Mouse (Mus musculus) liver, embryonic 16.5 days (tissue): ENCODE measurements around the gene Plb1. TPM values are rescaled to one million over a fixed set of nuclear protein-coding genes. Genes with fewer than 3 reads are reported as not detected.

ENCODE experiments used
- ATAC-seq: fragments of 200-750 bp; cut with Nextera tagmentation; 2 replicates; pipeline ENCODE4 v1.8.0; 2017; ENCODE audit warnings: low read depth, mild to moderate bottlenecking, moderate number of reproducible peaks, moderate library complexity
- H3K27ac ChIP-seq: fragments of 300-500 bp; sonication (generic); 2 replicates; pipeline ENCODE4 v1.5.1; 2014; ENCODE audit warnings: mild to moderate bottlenecking, low read length
- H3K27me3 ChIP-seq: fragments of 300-500 bp; sonication (generic); 2 replicates; pipeline ENCODE4 v1.6.1; 2014; ENCODE audit warnings: low read depth, low read length, mixed read lengths; ENCODE audit not compliant: control insufficient read depth, insufficient read depth
- H3K36me3 ChIP-seq: fragments of 300-500 bp; sonication (generic); 2 replicates; pipeline ENCODE4 v1.6.1; 2014; ENCODE audit warnings: mild to moderate bottlenecking; ENCODE audit not compliant: control insufficient read depth, insufficient read depth
- H3K4me1 ChIP-seq: fragments of 300-500 bp; sonication (generic); 2 replicates; pipeline ENCODE4 v1.6.1; 2014; ENCODE audit warnings: low read depth, low read length, mixed read lengths; ENCODE audit not compliant: control insufficient read depth
- H3K4me2 ChIP-seq: fragments of 300-500 bp; sonication (generic); 2 replicates; pipeline ENCODE4 v1.6.1; 2014; ENCODE audit warnings: low read depth, low read length, mixed read lengths
- H3K4me3 ChIP-seq: fragments of 300-500 bp; sonication (generic); 2 replicates; pipeline ENCODE4 v1.5.1; 2014; ENCODE audit warnings: low read depth, mild to moderate bottlenecking, low read length
- H3K9ac ChIP-seq: fragments of 300-500 bp; sonication (generic); 2 replicates; pipeline ENCODE4 v1.6.1; 2014; ENCODE audit warnings: low read depth, low read length
- H3K9me3 ChIP-seq: fragments of 300-500 bp; sonication (generic); replicated peaks from 2 replicates; pipeline ENCODE4 v1.6.1; 2016; ENCODE audit warnings: low read length; ENCODE audit not compliant: control insufficient read depth
- WGBS: fragments of 180-500 bp; shearing (Covaris S2); extraction: QIAGEN DNeasy Blood & Tissue Kit; methylation state at CpG from one replicate; pipeline ENCODE4 v1.1.7; 2014; ENCODE audit not compliant: insufficient replicate concordance; 5-methylcytosine and 5-hydroxymethylcytosine counted together
- polyA plus RNA-seq: library from polyadenylated mRNA; unstranded; fragments of >200 nt; fragmentation: Nextera tagmentation; extraction: Ambion mirVana; gene quantifications from 2 replicates; pipeline ENCODE4 v1.2.1, GENCODE M21; 2015

Gene Plb1
- polyA plus RNA-seq, 1 experiment from 2014 or later, result 0.35 TPM

DNA sequence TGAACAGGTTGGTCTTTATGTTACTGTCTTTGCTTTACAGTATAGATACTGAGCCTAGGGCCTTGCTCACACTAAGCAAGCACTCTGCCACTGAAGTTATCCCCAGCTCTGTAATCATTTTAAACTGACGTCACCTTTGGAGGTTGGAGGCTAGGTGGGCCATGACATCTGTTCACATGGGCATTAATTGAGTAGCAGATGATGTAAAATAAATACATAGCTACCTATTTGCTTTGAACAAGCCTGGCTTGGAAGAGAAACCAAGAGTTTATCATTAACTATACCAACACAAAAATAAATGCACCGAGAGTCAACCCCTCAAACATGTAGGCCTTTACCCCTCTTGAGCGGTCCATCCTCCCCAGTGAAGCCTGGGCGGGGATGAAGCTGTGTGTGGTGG lies 76.1 kb downstream of the Plb1 start:
- no peaks in the 10 kb centered on the region for H3K27me3 ChIP-seq
- H3K4me2 ChIP-seq, result no peak overlapping the region
- 51% methylated on average over 4 of the region's 4 CpGs for whole genome bisulfite sequencing
- H3K27ac ChIP-seq, result no peak overlapping the region
- H3K4me3 ChIP-seq, result no peak overlapping the region
- ATAC-seq, result peak; percentile 9; the same call in 1 of the 2 replicates
- no peaks in the 10 kb centered on the region for H3K4me1 ChIP-seq
- H3K9me3 ChIP-seq, result no peaks in the 10 kb centered on the region
- no peak overlapping the region for H3K9ac ChIP-seq
- no peaks in the 10 kb centered on the region for H3K36me3 ChIP-seq

DNA sequence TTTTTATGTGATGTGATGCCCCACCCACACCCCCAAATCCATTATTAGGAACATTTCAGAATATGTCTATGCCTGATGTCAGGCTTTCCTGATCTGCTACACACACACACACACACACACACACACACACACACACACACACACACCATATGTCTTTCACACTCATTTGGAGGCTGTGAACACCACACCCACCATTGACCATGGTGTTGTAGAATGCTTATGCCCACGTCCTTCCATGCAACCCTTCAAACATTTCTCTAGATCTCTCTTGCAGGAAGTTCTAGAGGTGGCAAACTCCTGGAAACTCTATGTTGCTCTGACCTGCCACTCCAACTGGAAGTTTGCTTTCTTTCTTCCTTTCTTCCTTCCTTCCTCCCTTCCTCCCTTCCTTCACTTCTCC lies 77.2 kb downstream of the Plb1 start:
- no peak for ATAC-seq
- Histone ChIP-seq H3K9me3 (no peaks in the 10 kb centered on the region), H3K27ac (no peak overlapping the region), H3K4me1 (no peaks in the 10 kb centered on the region), H3K27me3 (no peaks in the 10 kb centered on the region), H3K4me2 (no peak overlapping the region), H3K36me3 (no peaks in the 10 kb centered on the region), H3K9ac (no peak overlapping the region), H3K4me3 (no peak overlapping the region)
- 26% methylated on average over 1 of the region's 1 CpGs for WGBS

DNA sequence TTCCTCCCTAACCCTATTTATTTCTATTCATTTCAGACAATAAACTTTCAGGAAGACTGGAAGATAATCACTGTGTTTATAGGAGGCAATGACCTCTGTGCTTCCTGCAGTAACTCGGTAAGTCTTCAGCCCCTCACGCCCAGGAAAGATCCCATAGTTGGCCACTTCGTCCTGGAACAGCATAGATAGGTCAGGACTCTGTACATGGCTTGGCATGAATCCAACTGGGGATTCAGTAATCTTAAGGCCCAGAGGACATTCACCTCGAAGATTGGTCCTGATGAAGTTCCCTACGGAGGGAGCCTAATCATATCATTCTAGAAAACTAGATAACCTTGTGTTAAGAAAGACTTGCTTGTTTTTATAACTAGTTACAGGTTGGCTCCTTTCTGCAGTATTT lies 78.3 kb downstream of the Plb1 start:
- Histone ChIP-seq H3K9me3 (no peaks in the 10 kb centered on the region), H3K36me3 (no peaks in the 10 kb centered on the region), H3K4me1 (no peaks in the 10 kb centered on the region), H3K4me3 (no peak overlapping the region), H3K4me2 (no peak overlapping the region), H3K27ac (no peak overlapping the region), H3K9ac (no peak overlapping the region), H3K27me3 (no peaks in the 10 kb centered on the region)
- 45% methylated on average over 5 of the region's 5 CpGs for WGBS
- ATAC-seq, result no peak

DNA sequence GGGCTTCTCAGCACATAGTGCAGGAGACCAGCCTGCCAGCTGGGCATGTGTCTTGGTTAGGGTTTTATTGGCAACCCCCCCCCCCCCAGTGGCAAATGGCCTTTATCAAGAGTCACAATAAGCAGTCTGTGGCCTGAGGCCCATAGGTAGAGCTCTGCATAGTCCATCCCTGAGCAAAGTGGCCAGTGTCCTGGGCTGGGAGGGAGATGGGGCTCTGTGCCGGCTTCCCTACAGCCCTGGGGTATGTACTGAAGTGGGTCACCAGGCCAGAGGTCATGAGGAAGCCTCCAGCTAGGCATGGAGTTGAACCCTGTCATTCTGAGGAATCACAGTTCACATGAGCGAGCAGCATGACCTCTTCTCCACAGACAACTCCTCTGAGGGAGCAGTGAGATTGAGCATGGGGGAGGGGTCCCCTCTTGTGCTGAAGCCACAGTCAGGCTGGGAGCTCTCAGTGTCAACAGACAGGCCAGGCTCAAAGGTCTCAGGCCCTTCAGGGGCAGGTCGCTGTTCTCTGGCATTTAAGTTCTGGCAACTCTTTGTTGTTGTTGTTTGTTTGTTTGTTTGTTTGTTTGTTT lies 79.2 kb downstream of the Plb1 start:
- Histone ChIP-seq H3K36me3 (no peaks in the 10 kb centered on the region), H3K27me3 (no peaks in the 10 kb centered on the region), H3K4me2 (no peak overlapping the region), H3K9ac (no peak overlapping the region), H3K27ac (no peak overlapping the region), H3K4me1 (no peaks in the 10 kb centered on the region), H3K4me3 (no peak overlapping the region), H3K9me3 (no peaks in the 10 kb centered on the region)
- peak; percentile 39; the same call in 1 of the 2 replicates for ATAC-seq
- 52% methylated on average over 3 of the region's 3 CpGs for WGBS

- H3K4me1 ChIP-seq, result no peaks in the 10 kb centered on the region
- no peak overlapping the region for H3K27ac ChIP-seq
- H3K4me2 ChIP-seq, result no peak overlapping the region
- no peaks in the 10 kb centered on the region for H3K27me3 ChIP-seq
- no peaks in the 10 kb centered on the region for H3K9me3 ChIP-seq
- H3K36me3 ChIP-seq, result no peaks in the 10 kb centered on the region
- WGBS, result 35% methylated on average over 6 of the region's 6 CpGs
- ATAC-seq, result no peak
- no peak overlapping the region for H3K9ac ChIP-seq
- no peak overlapping the region for H3K4me3 ChIP-seq
Observed at GRCm38 (mm10) chr5:32313671-32314070, 81.2 kb downstream of the Plb1 start.

DNA sequence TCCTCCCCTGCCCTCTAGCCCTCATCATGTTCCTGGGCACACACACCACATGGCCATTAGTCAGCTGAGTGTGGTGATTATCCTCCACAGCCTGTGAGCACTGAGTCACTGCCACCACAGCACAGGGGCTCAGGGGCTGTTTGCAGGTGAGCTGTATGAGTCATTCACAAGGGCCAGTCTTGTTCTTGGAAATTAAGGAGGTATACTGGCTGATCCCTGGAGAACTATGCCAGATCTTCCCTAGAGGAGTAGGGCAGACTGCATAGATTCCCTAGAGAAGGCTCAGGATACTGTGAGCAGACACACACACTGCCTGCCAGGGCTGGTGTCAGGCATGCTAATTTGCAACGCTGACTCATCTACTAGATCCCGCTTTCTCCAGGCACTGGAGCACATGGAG lies 82.2 kb downstream of the Plb1 start:
- H3K36me3 ChIP-seq, result no peaks in the 10 kb centered on the region
- H3K4me3 ChIP-seq, result no peak overlapping the region
- H3K9me3 ChIP-seq, result no peaks in the 10 kb centered on the region
- ATAC-seq, result no peak
- no peak overlapping the region for H3K9ac ChIP-seq
- H3K27me3 ChIP-seq, result no peaks in the 10 kb centered on the region
- H3K4me2 ChIP-seq, result no peak overlapping the region
- WGBS, result 45% methylated on average over 2 of the region's 2 CpGs
- H3K4me1 ChIP-seq, result no peaks in the 10 kb centered on the region
- no peak overlapping the region for H3K27ac ChIP-seq

- H3K9me3 ChIP-seq, result no peaks in the 10 kb centered on the region
- H3K4me1 ChIP-seq, result no peaks in the 10 kb centered on the region
- no peak for ATAC-seq
- no peaks in the 10 kb centered on the region for H3K36me3 ChIP-seq
- H3K27me3 ChIP-seq, result no peaks in the 10 kb centered on the region
- H3K4me3 ChIP-seq, result no peak overlapping the region
- no peak overlapping the region for H3K9ac ChIP-seq
- no peak overlapping the region for H3K4me2 ChIP-seq
- H3K27ac ChIP-seq, result no peak overlapping the region
- WGBS, result 36% methylated on average over 7 of the region's 7 CpGs
Observed at GRCm38 (mm10) chr5:32322146-32322811, 89.8 kb downstream of the Plb1 start.

GRCm38 (mm10) chr5:32328139-32328538 lies 95.6 kb downstream of the Plb1 start:
- Histone ChIP-seq H3K9ac (no peak overlapping the region), H3K4me2 (no peak overlapping the region), H3K27ac (no peak overlapping the region), H3K27me3 (no peaks in the 10 kb centered on the region), H3K4me1 (no peaks in the 10 kb centered on the region), H3K36me3 (no peaks in the 10 kb centered on the region), H3K9me3 (no peaks in the 10 kb centered on the region), H3K4me3 (no peak overlapping the region)
- 58% methylated on average over 7 of the region's 7 CpGs for WGBS
- ATAC-seq, result no peak

DNA sequence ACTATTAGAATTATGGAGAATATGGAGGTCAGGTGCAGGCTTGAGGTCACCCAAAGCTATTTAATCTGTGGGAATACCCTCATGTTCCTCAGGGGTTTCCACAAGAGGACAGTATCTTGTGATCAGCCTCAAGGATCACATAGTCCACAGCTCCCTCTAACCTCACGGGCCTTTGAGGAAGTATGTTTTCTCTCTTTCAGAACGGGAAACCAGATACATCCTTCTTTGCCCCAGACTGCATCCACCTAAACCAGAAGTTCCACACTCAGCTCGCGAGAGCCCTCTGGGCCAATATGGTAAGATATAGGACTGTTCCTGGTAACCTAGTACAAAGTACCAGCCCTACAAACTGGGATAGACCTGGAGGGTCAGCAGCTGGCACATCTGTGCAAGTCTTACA lies 100.1 kb downstream of the Plb1 start:
- H3K4me2 ChIP-seq, result no peak overlapping the region
- H3K9me3 ChIP-seq, result no peaks in the 10 kb centered on the region
- H3K4me3 ChIP-seq, result no peak overlapping the region
- H3K36me3 ChIP-seq, result no peaks in the 10 kb centered on the region
- 12% methylated on average over 4 of the region's 4 CpGs for WGBS
- H3K27me3 ChIP-seq, result no peaks in the 10 kb centered on the region
- H3K9ac ChIP-seq, result no peak overlapping the region
- ATAC-seq, result no peak
- no peaks in the 10 kb centered on the region for H3K4me1 ChIP-seq
- no peak overlapping the region for H3K27ac ChIP-seq
